Mouse (Mus musculus) testis, adult 2 months (tissue): ENCODE measurements at regions not wholly inside any gene's neighbourhood (a gene's known extent, or its start where the extent isn't known, plus 50 kb on each side); places are given as distances from the start of the nearest gene placed in this dataset.

Experiments
- CTCF ChIP-seq: fragments of 200-500 bp; IDR thresholded peaks from 2 replicates; pipeline ENCODE4 v1.5.1; 2012; ENCODE audit warnings: low read depth, mild to moderate bottlenecking, inconsistent platforms, low read length, moderate library complexity; ENCODE audit not compliant: control insufficient read depth, insufficient read depth, insufficient replicate concordance
- POLR2A ChIP-seq: fragments of 200-500 bp; IDR thresholded peaks from 2 replicates; pipeline ENCODE4 v1.6.1; 2012; ENCODE audit warnings: low read depth, mild to moderate bottlenecking, inconsistent platforms, low read length, moderate library complexity; ENCODE audit not compliant: control insufficient read depth

- no peak for TF ChIP-seq CTCF
- no peak for TF ChIP-seq POLR2A
Measured at GRCm38 (mm10) chr1:35361465-35361864, 511.7 kb downstream of the Plekhb2 start.
